Mouse (Mus musculus) lung, postnatal 0 days (tissue): ENCODE results near the gene Meis3.

Experiments used
- CTCF ChIP-seq: IDR thresholded peaks from 2 replicates; pipeline ENCODE4 v1.5.1; 2016; ENCODE audit warnings: antibody characterized with exemption, mild to moderate bottlenecking
- EP300 ChIP-seq: IDR thresholded peaks from 2 replicates; pipeline ENCODE4 v1.6.1; 2016; ENCODE audit warnings: antibody characterized with exemption, mild to moderate bottlenecking, control low read depth

GRCm38 (mm10) chr7:16174597-16175541 lies at the start of gene Meis3:
- TF ChIP-seq CTCF: peak; percentile 65
- no peak for TF ChIP-seq EP300
